Mouse (Mus musculus): ENCODE data around the gene Btbd11. TPM values are rescaled to one million over a fixed set of nuclear protein-coding genes. Genes with fewer than 3 reads are reported as not detected.
A peak's percentile ranks its signal among the peaks of the same experiment; 100 is the strongest.

Btbd11 gene
- polyA plus RNA-seq, 1 experiment from 2014 or later = 4.7 TPM

DNA sequence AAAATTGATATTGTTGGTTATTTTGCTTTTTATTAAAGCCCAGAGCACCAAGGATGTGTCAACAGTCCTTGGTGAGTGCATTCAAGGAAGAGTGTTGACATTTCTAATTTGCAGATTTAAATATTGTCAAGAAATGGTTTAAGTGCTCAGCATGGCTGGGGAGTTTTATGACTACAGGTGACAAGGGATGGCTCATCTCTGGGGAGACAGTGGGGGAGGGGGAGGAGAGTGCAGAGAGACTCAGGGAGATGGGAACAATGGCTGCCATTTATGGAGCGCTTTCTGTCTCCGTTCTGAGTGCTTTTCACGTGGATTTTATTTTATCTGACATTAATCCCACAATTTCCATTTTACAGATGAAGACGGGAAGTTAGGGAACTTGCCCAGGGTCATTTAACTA, 81.9 kb downstream of the Btbd11 start:
- Histone ChIP-seq H3K27ac (replicated peaks) (no peak overlapping the region), H3K4me3 (no peak overlapping the region), H3K36me3 (no peaks in the 10 kb centered on the region), H3K27me3 (ENCODE audit: low read depth, poor library complexity, severe bottlenecking) (no peaks in the 10 kb centered on the region), H3K4me1 (peaks cover 29% of the 10 kb centered on the region), H3K9me3 (replicated peaks) (no peaks in the 10 kb centered on the region)
- DNase-seq (ENCODE audit: low spot score) = no peak
- 66% methylated on average over 4 of the region's 4 CpGs for WGBS

DNA sequence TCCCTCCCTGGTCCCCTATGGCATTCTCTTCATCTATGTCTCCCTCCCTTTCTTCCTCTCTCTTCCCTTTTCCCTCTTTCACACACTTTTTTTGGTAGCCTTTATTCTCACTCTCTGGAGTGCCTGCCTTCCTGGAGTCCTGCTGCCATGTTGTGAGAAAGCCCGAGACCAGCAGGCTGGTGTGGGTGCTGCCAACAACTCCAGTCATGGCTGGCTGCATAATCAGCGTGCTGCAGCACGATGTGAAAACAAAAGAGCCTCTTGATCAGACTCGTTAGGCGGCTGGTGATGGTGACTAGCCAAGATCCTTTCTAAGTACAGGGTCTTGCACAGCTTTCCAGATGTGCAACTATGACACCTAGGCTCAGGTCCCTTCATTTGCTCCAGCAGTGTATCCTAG, 82.7 kb downstream of the Btbd11 start:
- WGBS = 67% methylated on average over 5 of the region's 5 CpGs
- H3K4me1 ChIP-seq = peaks cover 22% of the 10 kb centered on the region
- H3K36me3 ChIP-seq = no peaks in the 10 kb centered on the region
- no peak overlapping the region for H3K4me3 ChIP-seq
- DNase-seq (ENCODE audit: low spot score) = no peak
- no peaks in the 10 kb centered on the region for H3K9me3 ChIP-seq (replicated peaks)
- H3K27me3 ChIP-seq (ENCODE audit: low read depth, poor library complexity, severe bottlenecking) = no peaks in the 10 kb centered on the region
- H3K27ac ChIP-seq (replicated peaks) = no peak overlapping the region

GRCm38 (mm10) chr10:85473265-85473664, 86.7 kb downstream of the Btbd11 start:
- 75% methylated on average over 4 of the region's 4 CpGs for WGBS
- H3K4me3 ChIP-seq = no peak overlapping the region
- no peaks in the 10 kb centered on the region for H3K4me1 ChIP-seq
- H3K9me3 ChIP-seq (replicated peaks) = no peaks in the 10 kb centered on the region
- no peak for DNase-seq (ENCODE audit: low spot score)
- no peaks in the 10 kb centered on the region for H3K27me3 ChIP-seq (ENCODE audit: low read depth, poor library complexity, severe bottlenecking)
- no peak overlapping the region for H3K27ac ChIP-seq (replicated peaks)
- H3K36me3 ChIP-seq = no peaks in the 10 kb centered on the region

DNA sequence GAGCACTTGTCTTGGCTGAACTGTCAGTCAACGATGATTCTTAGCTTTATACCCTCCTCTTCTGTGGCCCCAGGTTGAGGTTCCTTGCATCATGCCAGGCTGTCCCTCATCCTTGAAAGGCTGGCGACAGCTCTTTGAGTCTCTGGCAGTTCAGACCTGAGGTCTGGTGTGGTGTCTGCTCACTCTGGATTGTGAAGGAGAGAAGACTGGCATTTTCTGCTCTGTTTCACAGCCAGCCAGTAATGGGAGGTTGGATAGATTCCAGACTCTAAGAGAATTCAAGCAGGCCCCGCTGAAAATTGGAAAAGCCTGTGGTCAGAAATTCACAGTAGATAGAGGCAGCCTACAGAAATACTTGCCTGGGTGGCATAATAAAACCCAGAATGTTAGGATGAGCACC, 87.3 kb downstream of the Btbd11 start:
- no peaks in the 10 kb centered on the region for H3K9me3 ChIP-seq (replicated peaks)
- no peak for DNase-seq (ENCODE audit: low spot score)
- no peak overlapping the region for H3K4me3 ChIP-seq
- no peaks in the 10 kb centered on the region for H3K4me1 ChIP-seq
- no peak overlapping the region for H3K27ac ChIP-seq (replicated peaks)
- no peaks in the 10 kb centered on the region for H3K36me3 ChIP-seq
- WGBS = 91% methylated on average over 3 of the region's 3 CpGs
- no peaks in the 10 kb centered on the region for H3K27me3 ChIP-seq (ENCODE audit: low read depth, poor library complexity, severe bottlenecking)

DNA sequence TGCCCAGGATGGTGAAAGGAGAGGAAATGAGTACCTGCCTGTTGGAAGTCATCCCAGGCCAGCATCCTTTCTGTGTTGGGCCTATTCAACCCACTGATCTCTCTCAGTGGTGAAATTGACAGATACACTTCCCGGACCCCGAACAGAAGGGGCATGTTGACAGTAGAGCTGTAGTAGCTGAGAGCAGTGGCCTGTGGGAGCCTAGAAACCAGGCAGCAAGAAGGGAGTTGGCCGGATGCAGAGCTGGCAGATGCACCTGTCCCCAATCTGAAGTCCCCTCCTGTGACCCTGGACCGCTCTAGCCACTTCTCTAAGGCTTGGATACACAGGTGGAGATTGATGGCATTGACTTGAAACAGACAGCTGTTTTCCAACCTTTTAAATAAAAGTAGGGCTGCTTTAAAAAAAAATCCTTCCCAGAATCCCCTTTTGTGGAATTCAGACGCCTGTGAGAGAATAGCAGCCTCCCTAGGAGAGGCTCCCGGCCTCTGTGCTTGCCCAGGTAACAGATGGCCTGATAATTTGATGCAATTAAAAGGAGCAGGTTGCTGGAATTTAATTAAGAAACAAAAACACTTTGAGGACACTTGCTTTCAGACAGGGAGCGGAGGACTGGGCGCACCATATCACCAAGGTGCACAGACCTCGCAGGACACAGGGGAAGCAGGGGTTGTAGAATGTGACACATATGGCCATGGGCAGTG, 89.2 kb downstream of the Btbd11 start:
- DNase-seq (ENCODE audit: low spot score) = no peak
- 92% methylated on average over 9 of the region's 9 CpGs for WGBS
- 0 out of 2 replicates have a peak, but pooled peaks cover under 1% of the 10 kb centered on the region for H3K4me1 ChIP-seq
- H3K27me3 ChIP-seq (ENCODE audit: low read depth, poor library complexity, severe bottlenecking) = no peaks in the 10 kb centered on the region
- H3K27ac ChIP-seq (replicated peaks) = no peak overlapping the region
- H3K9me3 ChIP-seq (replicated peaks) = no peaks in the 10 kb centered on the region
- H3K4me3 ChIP-seq = no peak overlapping the region
- no peaks in the 10 kb centered on the region for H3K36me3 ChIP-seq

GRCm38 (mm10) chr10:85479959-85480625, 93.5 kb downstream of the Btbd11 start:
- H3K4me3 ChIP-seq = no peak overlapping the region
- H3K27ac ChIP-seq (replicated peaks) = no peak overlapping the region
- H3K4me1 ChIP-seq = peaks cover 20% of the 10 kb centered on the region
- no peaks in the 10 kb centered on the region for H3K27me3 ChIP-seq (ENCODE audit: low read depth, poor library complexity, severe bottlenecking)
- no peaks in the 10 kb centered on the region for H3K36me3 ChIP-seq
- H3K9me3 ChIP-seq (replicated peaks) = no peaks in the 10 kb centered on the region
- no peak for DNase-seq (ENCODE audit: low spot score)
- 60% methylated on average over 6 of the region's 6 CpGs for WGBS

- H3K27me3 ChIP-seq (ENCODE audit: low read depth, poor library complexity, severe bottlenecking) = no peaks in the 10 kb centered on the region
- H3K27ac ChIP-seq (replicated peaks) = no peak overlapping the region
- WGBS = 78% methylated on average over 3 of the region's 3 CpGs
- H3K4me3 ChIP-seq = no peak overlapping the region
- no peak for DNase-seq (ENCODE audit: low spot score)
- no peaks in the 10 kb centered on the region for H3K9me3 ChIP-seq (replicated peaks)
- H3K4me1 ChIP-seq = peaks cover 20% of the 10 kb centered on the region
- H3K36me3 ChIP-seq = no peaks in the 10 kb centered on the region
Measured at GRCm38 (mm10) chr10:85481106-85481505, 94.5 kb downstream of the Btbd11 start.

- Histone ChIP-seq H3K4me1 (peaks cover 20% of the 10 kb centered on the region), H3K4me3 (no peak overlapping the region), H3K9me3 (replicated peaks) (no peaks in the 10 kb centered on the region), H3K36me3 (no peaks in the 10 kb centered on the region), H3K27ac (replicated peaks) (no peak overlapping the region), H3K27me3 (ENCODE audit: low read depth, poor library complexity, severe bottlenecking) (no peaks in the 10 kb centered on the region)
- no peak for DNase-seq (ENCODE audit: low spot score)
- WGBS = 24% methylated on average over 4 of the region's 4 CpGs
Measured at GRCm38 (mm10) chr10:85482064-85482473, 95.5 kb downstream of the Btbd11 start.

DNA sequence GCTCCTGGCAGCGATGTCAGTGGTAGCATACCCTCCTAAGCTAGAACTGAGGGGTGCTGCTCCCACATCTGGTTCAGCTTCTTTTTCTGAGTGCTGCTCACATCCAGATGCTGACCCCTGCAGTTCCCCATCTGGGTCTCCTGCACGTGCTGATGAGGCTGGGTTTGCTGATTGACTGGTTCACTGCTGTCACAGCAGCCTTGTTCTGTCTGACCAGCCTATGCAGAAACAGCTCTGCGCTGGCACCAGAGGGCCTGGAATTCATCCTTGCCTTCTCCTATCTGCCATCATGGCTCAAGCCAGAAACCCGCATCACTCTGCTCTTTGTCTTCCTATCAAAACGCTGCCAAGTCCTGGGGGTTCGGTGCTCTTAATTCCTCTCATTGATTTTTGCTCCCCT, 95.9 kb downstream of the Btbd11 start:
- Histone ChIP-seq H3K36me3 (no peaks in the 10 kb centered on the region), H3K4me1 (peaks cover 20% of the 10 kb centered on the region), H3K27ac (replicated peaks) (0 out of 2 replicates have a peak overlapping the region, but pooled peaks have one; percentile 28), H3K9me3 (replicated peaks) (no peaks in the 10 kb centered on the region), H3K4me3 (no peak overlapping the region), H3K27me3 (ENCODE audit: low read depth, poor library complexity, severe bottlenecking) (no peaks in the 10 kb centered on the region)
- WGBS = 31% methylated on average over 6 of the region's 6 CpGs
- DNase-seq (ENCODE audit: low spot score) = no peak

GRCm38 (mm10) chr10:85486456-85486855, 99.8 kb downstream of the Btbd11 start:
- no peak overlapping the region for H3K4me3 ChIP-seq
- no peak for DNase-seq (ENCODE audit: low spot score)
- no peaks in the 10 kb centered on the region for H3K36me3 ChIP-seq
- H3K4me1 ChIP-seq = peaks cover 15% of the 10 kb centered on the region
- H3K27me3 ChIP-seq (ENCODE audit: low read depth, poor library complexity, severe bottlenecking) = no peaks in the 10 kb centered on the region
- H3K27ac ChIP-seq (replicated peaks) = no peak overlapping the region
- no peaks in the 10 kb centered on the region for H3K9me3 ChIP-seq (replicated peaks)
- 89% methylated on average over 3 of the region's 3 CpGs for WGBS

DNA sequence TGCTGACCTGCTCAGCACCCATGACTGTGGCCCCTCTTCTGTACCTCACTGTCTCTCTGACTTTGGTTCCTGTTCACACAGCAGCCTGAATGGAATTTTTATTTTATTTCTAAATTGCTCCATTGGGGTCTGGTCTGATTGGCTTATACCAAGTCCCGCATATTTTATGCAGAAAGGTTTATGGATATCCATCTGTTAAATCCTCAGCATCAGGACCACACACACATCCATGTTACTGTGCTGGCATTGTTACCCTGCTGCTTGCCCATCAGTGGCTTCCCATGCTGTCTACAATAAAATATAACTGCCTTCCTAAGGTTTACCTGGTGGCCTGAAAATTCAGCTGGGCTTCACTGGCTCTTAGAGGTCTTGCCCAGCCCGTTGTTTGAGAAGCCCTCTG, 106.0 kb downstream of the Btbd11 start:
- DNase-seq (ENCODE audit: low spot score) = no peak
- 92% methylated on average over 2 of the region's 2 CpGs for WGBS
- Histone ChIP-seq H3K27me3 (ENCODE audit: low read depth, poor library complexity, severe bottlenecking) (no peaks in the 10 kb centered on the region), H3K36me3 (no peaks in the 10 kb centered on the region), H3K27ac (replicated peaks) (no peak overlapping the region), H3K9me3 (replicated peaks) (no peaks in the 10 kb centered on the region), H3K4me1 (no peaks in the 10 kb centered on the region), H3K4me3 (no peak overlapping the region)

- Histone ChIP-seq H3K27ac (replicated peaks) (no peak overlapping the region), H3K27me3 (ENCODE audit: low read depth, poor library complexity, severe bottlenecking) (no peaks in the 10 kb centered on the region)
- WGBS = 93% methylated on average over 8 of the region's 8 CpGs
Measured at GRCm38 (mm10) chr10:85496358-85496757, 109.7 kb downstream of the Btbd11 start.

GRCm38 (mm10) chr10:85496981-85497380, 110.4 kb downstream of the Btbd11 start:
- no peak overlapping the region for H3K4me3 ChIP-seq
- H3K4me1 ChIP-seq = peaks cover 16% of the 10 kb centered on the region
- H3K9me3 ChIP-seq (replicated peaks) = no peaks in the 10 kb centered on the region
- no peak for DNase-seq (ENCODE audit: low spot score)
- H3K36me3 ChIP-seq = no peaks in the 10 kb centered on the region
- 81% methylated on average over 2 of the region's 2 CpGs for WGBS
- H3K27me3 ChIP-seq (ENCODE audit: low read depth, poor library complexity, severe bottlenecking) = no peaks in the 10 kb centered on the region
- H3K27ac ChIP-seq (replicated peaks) = no peak overlapping the region

More at GRCm38 (mm10) chr10:85496358-85496757, 109.7 kb downstream of the Btbd11 start:
- Histone ChIP-seq H3K4me1 (peaks cover 11% of the 10 kb centered on the region; the same call in 1 of the 2 replicates), H3K4me3 (no peak overlapping the region), H3K9me3 (replicated peaks) (no peaks in the 10 kb centered on the region), H3K36me3 (no peaks in the 10 kb centered on the region)
- DNase-seq (ENCODE audit: low spot score) = no peak
